Mouse (Mus musculus): Measurements from ENCODE around the gene Eprs. TPM values are rescaled to one million over a fixed set of nuclear protein-coding genes. Genes with fewer than 3 reads are reported as not detected.

The Eprs gene
- total and polyA plus RNA-seq, 3 experiments = 208 to 234 (median 223) TPM

- TF ChIP-seq CTCF (conservative IDR thresholded peaks at IDR 0.05 in 1 of 2, IDR thresholded peaks at IDR 0.05 in 1 of 2; ENCODE audit: low read depth in 2 of 2, low read length in 2 of 2) = no peak
- no peak for TF ChIP-seq MYC (IDR thresholded peaks at IDR 0.05; ENCODE audit: low read depth, low read length)
Observed at GRCm38 (mm10) chr1:185335231-185335765, 27.5 kb upstream of the Eprs start (continued).

- Histone ChIP-seq H3K9me3 (replicated peaks; ENCODE audit: low read length) (no peaks in the 10 kb centered on the region), H3K27me3 (replicated peaks) (no peaks in the 10 kb centered on the region), H3K9ac (ENCODE audit: insufficient read depth, low read depth) (no peak overlapping the region), H3K79me2 (replicated peaks; ENCODE audit: control insufficient read depth, extremely low read depth, insufficient read depth, poor library complexity, severe bottlenecking) (peaks cover 31% of the 10 kb centered on the region), H3K36me3 (replicated peaks in 1 of 2; ENCODE audit: control insufficient read depth in 1 of 2, insufficient read depth in 1 of 2, low read length in 1 of 2) (peaks cover 15 to 47% of the 10 kb centered on the region in 2 experiments), H3K4me2 (ENCODE audit: insufficient read depth, low read depth, poor library complexity, severe bottlenecking) (no peak overlapping the region), H3K4me3 (replicated peaks in 1 of 3; ENCODE audit: low read depth in 2 of 3, low read length in 2 of 3, poor library complexity in 1 of 3) (no peak overlapping the region), H3K27ac (ENCODE audit: insufficient read depth, low read depth) (no peak overlapping the region), H3K4me1 (ENCODE audit: control insufficient read depth in 1 of 2, insufficient read depth in 2 of 2) (peaks cover 0 to 45% of the 10 kb centered on the region in 2 experiments; a peak in 2 of 4 replicates)
- in situ Hi-C loops (cut with MboI; ENCODE audit: low pct_ligation_motif_present, low pct_unique_long_range_greater_than_20kb, low sequenced_read_pairs) = no loop called here
- TF ChIP-seq MEF2A (IDR thresholded peaks at IDR 0.05; ENCODE audit: borderline replicate concordance, low read depth, low read length) (no peak), ETS1 (conservative IDR thresholded peaks at IDR 0.05; ENCODE audit: low read depth, low read length) (no peak), TBP (conservative IDR thresholded peaks at IDR 0.05; ENCODE audit: low read depth, low read length) (no peak), NRF1 (IDR thresholded peaks at IDR 0.05; ENCODE audit: low read depth, low read length) (no peak), JUND (conservative IDR thresholded peaks at IDR 0.05; ENCODE audit: low read depth, low read length) (no peak), NELFE (IDR thresholded peaks at IDR 0.05; ENCODE audit: low read depth, low read length) (no peak), CTCF (conservative IDR thresholded peaks at IDR 0.05 in 1 of 2, IDR thresholded peaks at IDR 0.05 in 1 of 2; ENCODE audit: low read depth in 2 of 2, low read length in 2 of 2) (no peak), PAX5 (IDR thresholded peaks at IDR 0.05; ENCODE audit: low read length) (no peak), ZMIZ1 (IDR thresholded peaks at IDR 0.05; ENCODE audit: low read depth, low read length) (no peak), RAD21 (IDR thresholded peaks at IDR 0.05; ENCODE audit: low read depth, low read length) (no peak), ELF1 (IDR thresholded peaks at IDR 0.05; ENCODE audit: low read depth, low read length) (no peak)
- dilution Hi-C loops (cut with MboI; ENCODE audit: extremely low pct_ligation_motif_present, extremely low pct_unique_long_range_greater_than_20kb, low sequenced_read_pairs) = no loop called here
- DNase-seq (ENCODE audit: extremely low read depth) = no peak
Observed at GRCm38 (mm10) chr1:185336535-185336934, 26.3 kb upstream of the Eprs start.

- no peaks in the 10 kb centered on the region for H3K27me3 ChIP-seq (replicated peaks)
- dilution Hi-C loops (cut with MboI; ENCODE audit: extremely low pct_ligation_motif_present, extremely low pct_unique_long_range_greater_than_20kb, low sequenced_read_pairs) = no loop called here
- no peak overlapping the region for H3K27ac ChIP-seq (ENCODE audit: insufficient read depth, low read depth)
- H3K4me3 ChIP-seq (replicated peaks in 1 of 3; ENCODE audit: low read depth in 2 of 3, low read length in 2 of 3, poor library complexity in 1 of 3) = no peak overlapping the region
- H3K9me3 ChIP-seq (replicated peaks; ENCODE audit: low read length) = no peaks in the 10 kb centered on the region
- peaks cover 48 to 93% of the 10 kb centered on the region in 2 experiments for H3K36me3 ChIP-seq (replicated peaks in 1 of 2; ENCODE audit: control insufficient read depth in 1 of 2, insufficient read depth in 1 of 2, low read length in 1 of 2)
- DNase-seq (ENCODE audit: extremely low read depth) = no peak
- H3K4me2 ChIP-seq (ENCODE audit: insufficient read depth, low read depth, poor library complexity, severe bottlenecking) = no peak overlapping the region
- H3K9ac ChIP-seq (ENCODE audit: insufficient read depth, low read depth) = no peak overlapping the region
- peaks cover 0 to 3% of the 10 kb centered on the region in 2 experiments; a peak in 2 of 4 replicates for H3K4me1 ChIP-seq (ENCODE audit: control insufficient read depth in 1 of 2, insufficient read depth in 2 of 2)
- no peaks in the 10 kb centered on the region; the same call in 1 of the 2 replicates for H3K79me2 ChIP-seq (replicated peaks; ENCODE audit: control insufficient read depth, extremely low read depth, insufficient read depth, poor library complexity, severe bottlenecking)
- no peak for TF ChIP-seq MEF2A (IDR thresholded peaks at IDR 0.05; ENCODE audit: borderline replicate concordance, low read depth, low read length)
- no peak for TF ChIP-seq MYC (IDR thresholded peaks at IDR 0.05; ENCODE audit: low read depth, low read length)
- TF ChIP-seq USF2 (conservative IDR thresholded peaks at IDR 0.05; ENCODE audit: low read depth, low read length) = no peak
- no peak for TF ChIP-seq HCFC1 (IDR thresholded peaks at IDR 0.05; ENCODE audit: low read depth, low read length)
- no peak for TF ChIP-seq ZNF384 (IDR thresholded peaks at IDR 0.05; ENCODE audit: low read depth, low read length)
- no peak for TF ChIP-seq EP300 (IDR thresholded peaks at IDR 0.05; ENCODE audit: low read length)
- TF ChIP-seq PAX5 (IDR thresholded peaks at IDR 0.05; ENCODE audit: low read length) = no peak
- no peak for TF ChIP-seq MAX (IDR thresholded peaks at IDR 0.05; ENCODE audit: low read length)
- TF ChIP-seq TCF12 (IDR thresholded peaks at IDR 0.05; ENCODE audit: low read depth, low read length) = no peak
- no peak for TF ChIP-seq SIN3A (IDR thresholded peaks at IDR 0.05; ENCODE audit: low read length)
- TF ChIP-seq BHLHE40 (IDR thresholded peaks at IDR 0.05; ENCODE audit: low read depth, low read length) = no peak
- TF ChIP-seq MAFK (IDR thresholded peaks at IDR 0.05; ENCODE audit: insufficient replicate concordance, low read length) = no peak
- no peak for TF ChIP-seq NELFE (IDR thresholded peaks at IDR 0.05; ENCODE audit: low read depth, low read length)
- TF ChIP-seq ZMIZ1 (IDR thresholded peaks at IDR 0.05; ENCODE audit: low read depth, low read length) = no peak
- no peak for TF ChIP-seq MXI1 (IDR thresholded peaks at IDR 0.05; ENCODE audit: low read depth, low read length)
- TF ChIP-seq RAD21 (IDR thresholded peaks at IDR 0.05; ENCODE audit: low read depth, low read length) = no peak
- no peak for TF ChIP-seq RCOR1 (conservative IDR thresholded peaks at IDR 0.05; ENCODE audit: low read depth, low read length)
- no peak for TF ChIP-seq ETS1 (conservative IDR thresholded peaks at IDR 0.05; ENCODE audit: low read depth, low read length)
- no peak for TF ChIP-seq GABPA (IDR thresholded peaks at IDR 0.05; ENCODE audit: insufficient replicate concordance, low read depth, low read length)
- in situ Hi-C loops (cut with MboI; ENCODE audit: low pct_ligation_motif_present, low pct_unique_long_range_greater_than_20kb, low sequenced_read_pairs) = no loop called here
Observed at GRCm38 (mm10) chr1:185342441-185342840, 20.4 kb upstream of the Eprs start.
